Mouse (Mus musculus): ENCODE measurements around the gene Ikzf1. TPM values are rescaled to one million over a fixed set of nuclear protein-coding genes. Genes with fewer than 3 reads are reported as not detected.

Gene Ikzf1
- polyA plus RNA-seq, 1 experiment from 2014 or later, result 12.5 TPM

- H3K9me3 ChIP-seq (ENCODE audit: low read length), result no peaks in the 10 kb centered on the region
- no peak overlapping the region for H3K27ac ChIP-seq (ENCODE audit: low read depth)
- TF ChIP-seq EP300 (IDR thresholded peaks at IDR 0.05; ENCODE audit: low read depth) (no peak), CTCF (IDR thresholded peaks at IDR 0.05; ENCODE audit: low read depth) (no peak)
- DNase-seq, result no peak
- no peak overlapping the region for H3K9ac ChIP-seq (replicated peaks)
- H3K4me1 ChIP-seq (ENCODE audit: insufficient read depth), result peaks cover 3% of the 10 kb centered on the region; the same call in 1 of the 2 replicates
- H3K36me3 ChIP-seq (replicated peaks; ENCODE audit: insufficient read depth, low read length), result peaks cover 35% of the 10 kb centered on the region
- no peak for ATAC-seq
- no peaks in the 10 kb centered on the region for H3K27me3 ChIP-seq (ENCODE audit: insufficient read depth, low read length)
- H3K4me3 ChIP-seq (ENCODE audit: low read depth, low read length), result no peak overlapping the region
- H3K4me2 ChIP-seq (ENCODE audit: low read depth, low read length), result no peak overlapping the region
These were observed 81.9 kb downstream of the Ikzf1 start for GRCm38 (mm10) chr11:11766736-11767135.

- TF ChIP-seq CTCF (IDR thresholded peaks at IDR 0.05; ENCODE audit: low read depth), result no peak
- no peak for TF ChIP-seq EP300 (IDR thresholded peaks at IDR 0.05; ENCODE audit: low read depth)
- H3K4me3 ChIP-seq (ENCODE audit: low read depth, low read length), result no peak overlapping the region
- H3K36me3 ChIP-seq (replicated peaks; ENCODE audit: insufficient read depth, low read length), result peaks cover 32% of the 10 kb centered on the region
- H3K4me2 ChIP-seq (ENCODE audit: low read depth, low read length), result no peak overlapping the region
- H3K9me3 ChIP-seq (ENCODE audit: low read length), result no peaks in the 10 kb centered on the region
- peaks cover 3% of the 10 kb centered on the region; the same call in 1 of the 2 replicates for H3K4me1 ChIP-seq (ENCODE audit: insufficient read depth)
- no peak overlapping the region for H3K27ac ChIP-seq (ENCODE audit: low read depth)
- ATAC-seq (no peak), DNase-seq (no peak)
- H3K9ac ChIP-seq (replicated peaks), result no peak overlapping the region
- 77% methylated on average over 2 of the region's 2 CpGs for WGBS (ENCODE audit: insufficient replicate concordance)
- H3K27me3 ChIP-seq (ENCODE audit: insufficient read depth, low read length), result no peaks in the 10 kb centered on the region
These were observed 83.3 kb downstream of the Ikzf1 start for GRCm38 (mm10) chr11:11768057-11768456.

GRCm38 (mm10) chr11:11769281-11769680, 84.5 kb downstream of the Ikzf1 start:
- H3K4me3 ChIP-seq (ENCODE audit: low read depth, low read length), result no peak overlapping the region

GRCm38 (mm10) chr11:11770691-11771090, 85.9 kb downstream of the Ikzf1 start:
- no peaks in the 10 kb centered on the region; the same call in 1 of the 2 replicates for H3K4me1 ChIP-seq (ENCODE audit: insufficient read depth)
- H3K27ac ChIP-seq (ENCODE audit: low read depth), result no peak overlapping the region
- ATAC-seq, result no peak
- 91% methylated on average over 3 of the region's 3 CpGs for WGBS (ENCODE audit: insufficient replicate concordance)
- no peaks in the 10 kb centered on the region for H3K9me3 ChIP-seq (ENCODE audit: low read length)
- H3K36me3 ChIP-seq (replicated peaks; ENCODE audit: insufficient read depth, low read length), result peaks cover 28% of the 10 kb centered on the region
- TF ChIP-seq EP300 (IDR thresholded peaks at IDR 0.05; ENCODE audit: low read depth), result no peak
- no peak for TF ChIP-seq CTCF (IDR thresholded peaks at IDR 0.05; ENCODE audit: low read depth)
- no peak overlapping the region for H3K4me2 ChIP-seq (ENCODE audit: low read depth, low read length)
- H3K27me3 ChIP-seq (ENCODE audit: insufficient read depth, low read length), result no peaks in the 10 kb centered on the region
- H3K9ac ChIP-seq (replicated peaks), result no peak overlapping the region
- DNase-seq, result no peak
- H3K4me3 ChIP-seq (ENCODE audit: low read depth, low read length), result no peak overlapping the region

More at GRCm38 (mm10) chr11:11769281-11769680, 84.5 kb downstream of the Ikzf1 start:
- ATAC-seq, result no peak
- H3K4me2 ChIP-seq (ENCODE audit: low read depth, low read length), result no peak overlapping the region
- peaks cover 3% of the 10 kb centered on the region; the same call in 1 of the 2 replicates for H3K4me1 ChIP-seq (ENCODE audit: insufficient read depth)
- DNase-seq, result no peak
- 91% methylated on average over 20 of the region's 20 CpGs for WGBS (ENCODE audit: insufficient replicate concordance)
- no peaks in the 10 kb centered on the region for H3K9me3 ChIP-seq (ENCODE audit: low read length)
- no peaks in the 10 kb centered on the region for H3K27me3 ChIP-seq (ENCODE audit: insufficient read depth, low read length)
- no peak for TF ChIP-seq EP300 (IDR thresholded peaks at IDR 0.05; ENCODE audit: low read depth)
- TF ChIP-seq CTCF (IDR thresholded peaks at IDR 0.05; ENCODE audit: low read depth), result no peak
- H3K36me3 ChIP-seq (replicated peaks; ENCODE audit: insufficient read depth, low read length), result peaks cover 32% of the 10 kb centered on the region
- no peak overlapping the region for H3K9ac ChIP-seq (replicated peaks)
- no peak overlapping the region for H3K27ac ChIP-seq (ENCODE audit: low read depth)

- Histone ChIP-seq H3K36me3 (replicated peaks; ENCODE audit: insufficient read depth, low read length) (peaks cover 20% of the 10 kb centered on the region), H3K9me3 (ENCODE audit: low read length) (no peaks in the 10 kb centered on the region), H3K27ac (ENCODE audit: low read depth) (no peak overlapping the region), H3K27me3 (ENCODE audit: insufficient read depth, low read length) (no peaks in the 10 kb centered on the region), H3K4me1 (ENCODE audit: insufficient read depth) (peaks cover 4% of the 10 kb centered on the region), H3K4me3 (ENCODE audit: low read depth, low read length) (no peak overlapping the region), H3K4me2 (ENCODE audit: low read depth, low read length) (no peak overlapping the region), H3K9ac (replicated peaks) (no peak overlapping the region)
- ATAC-seq (no peak), DNase-seq (no peak)
- TF ChIP-seq EP300 (IDR thresholded peaks at IDR 0.05; ENCODE audit: low read depth) (no peak), CTCF (IDR thresholded peaks at IDR 0.05; ENCODE audit: low read depth) (no peak)
- WGBS (ENCODE audit: insufficient replicate concordance), result 81% methylated on average over 4 of the region's 4 CpGs
These were observed 87.4 kb downstream of the Ikzf1 start for GRCm38 (mm10) chr11:11772196-11772595.

- no peak overlapping the region for H3K4me2 ChIP-seq (ENCODE audit: low read depth, low read length)
- no peak for TF ChIP-seq CTCF (IDR thresholded peaks at IDR 0.05; ENCODE audit: low read depth)
- TF ChIP-seq EP300 (IDR thresholded peaks at IDR 0.05; ENCODE audit: low read depth), result no peak
- no peak overlapping the region for H3K9ac ChIP-seq (replicated peaks)
- H3K9me3 ChIP-seq (ENCODE audit: low read length), result no peaks in the 10 kb centered on the region
- H3K27ac ChIP-seq (ENCODE audit: low read depth), result no peak overlapping the region
- peaks cover 4% of the 10 kb centered on the region for H3K4me1 ChIP-seq (ENCODE audit: insufficient read depth)
- no peaks in the 10 kb centered on the region for H3K27me3 ChIP-seq (ENCODE audit: insufficient read depth, low read length)
- WGBS (ENCODE audit: insufficient replicate concordance), result 95% methylated on average over 4 of the region's 4 CpGs
- H3K4me3 ChIP-seq (ENCODE audit: low read depth, low read length), result no peak overlapping the region
- ATAC-seq (no peak), DNase-seq (no peak)
- H3K36me3 ChIP-seq (replicated peaks; ENCODE audit: insufficient read depth, low read length), result peaks cover 8% of the 10 kb centered on the region; the same call in 1 of the 2 replicates
These were observed 89.6 kb downstream of the Ikzf1 start for GRCm38 (mm10) chr11:11774384-11774783.

- peaks cover 6% of the 10 kb centered on the region; the same call in 1 of the 2 replicates for H3K36me3 ChIP-seq (replicated peaks; ENCODE audit: insufficient read depth, low read length)
- H3K9me3 ChIP-seq (ENCODE audit: low read length), result no peaks in the 10 kb centered on the region
- WGBS (ENCODE audit: insufficient replicate concordance), result 81% methylated on average over 5 of the region's 5 CpGs
- DNase-seq, result no peak
- no peak overlapping the region for H3K4me3 ChIP-seq (ENCODE audit: low read depth, low read length)
- H3K9ac ChIP-seq (replicated peaks), result no peak overlapping the region
- H3K4me2 ChIP-seq (ENCODE audit: low read depth, low read length), result no peak overlapping the region
- H3K4me1 ChIP-seq (ENCODE audit: insufficient read depth), result peaks cover 4% of the 10 kb centered on the region
- ATAC-seq, result no peak
- no peak overlapping the region for H3K27ac ChIP-seq (ENCODE audit: low read depth)
- TF ChIP-seq CTCF (IDR thresholded peaks at IDR 0.05; ENCODE audit: low read depth), result no peak
- TF ChIP-seq EP300 (IDR thresholded peaks at IDR 0.05; ENCODE audit: low read depth), result no peak
- no peaks in the 10 kb centered on the region for H3K27me3 ChIP-seq (ENCODE audit: insufficient read depth, low read length)
These were observed 90.1 kb downstream of the Ikzf1 start for GRCm38 (mm10) chr11:11774893-11775292.
